Mouse (Mus musculus) C2C12 (cell line): ENCODE results near the gene Csf2rb2. TPM values are rescaled to one million over a fixed set of nuclear protein-coding genes. Genes with fewer than 3 reads are reported as not detected.

Source experiments
- H3K27me3 ChIP-seq: one replicate; pipeline ENCODE4 v1.6.1; 2011; ENCODE audit not compliant: control insufficient read depth, insufficient read depth, insufficient read length
- H3K36me3 ChIP-seq: one replicate; pipeline ENCODE4 v1.6.1; 2011; ENCODE audit not compliant: control insufficient read depth, insufficient read depth
- H3K4me3 ChIP-seq: one replicate; pipeline ENCODE4 v1.5.1; 2011; ENCODE audit warnings: mild to moderate bottlenecking, control low read depth; ENCODE audit not compliant: poor library complexity, insufficient read depth, severe bottlenecking
- H3K79me2 ChIP-seq: one replicate; pipeline ENCODE4 v1.6.1; 2011; ENCODE audit not compliant: control insufficient read depth, insufficient read depth
- H3K79me3 ChIP-seq: one replicate; pipeline ENCODE4 v1.6.1; 2011; ENCODE audit warnings: low read depth, control low read depth
- H3ac ChIP-seq: one replicate; pipeline ENCODE3; 2011; ENCODE audit warnings: low read depth; ENCODE audit not compliant: control insufficient read depth, insufficient read length
- CEBPB ChIP-seq: IDR thresholded peaks from one replicate; pipeline ENCODE4 v1.6.1; 2011; ENCODE audit warnings: low read depth, mild to moderate bottlenecking, control low read depth, moderate library complexity
- CTCF ChIP-seq: IDR thresholded peaks from one replicate; pipeline ENCODE4 v1.5.1; 2011; ENCODE audit not compliant: control insufficient read depth, insufficient read depth, insufficient read length
- FOSL1 ChIP-seq: IDR thresholded peaks from one replicate; pipeline ENCODE4 v1.8.0; 2011; ENCODE audit warnings: mild to moderate bottlenecking, low read length; ENCODE audit not compliant: poor library complexity, insufficient read depth, severe bottlenecking
- MAX ChIP-seq: IDR thresholded peaks from one replicate; pipeline ENCODE4 v1.6.1; 2011; ENCODE audit warnings: mild to moderate bottlenecking, control low read depth
- MYOD1 ChIP-seq: IDR thresholded peaks from one replicate; pipeline ENCODE4 v1.6.1; 2011; ENCODE audit warnings: low read depth; ENCODE audit not compliant: control insufficient read depth, insufficient read length
- MYOG ChIP-seq: IDR thresholded peaks from one replicate; pipeline ENCODE4 v1.6.1; 2011; ENCODE audit not compliant: control insufficient read depth, insufficient read length; ENCODE audit errors: extremely low read depth
- USF1 ChIP-seq: IDR thresholded peaks from one replicate; pipeline ENCODE4 v1.6.1; 2011; ENCODE audit warnings: low read depth, mild to moderate bottlenecking, control low read depth, moderate library complexity
- polyA plus RNA-seq: library from polyadenylated mRNA; unstranded; fragments of >200 nt; fragmentation: generic; extraction: Trizol; gene quantifications from one replicate; pipeline ENCODE4 v1.2.1, GENCODE M21; 2012; ENCODE audit warnings: missing spikeins

Gene Csf2rb2
- polyA plus RNA-seq, 1 experiment: 0.08 TPM

- no peaks in the 10 kb centered on the region for H3K79me2 ChIP-seq
- no peaks in the 10 kb centered on the region for H3K79me3 ChIP-seq
- H3K27me3 ChIP-seq: peaks cover 3% of the 10 kb centered on the region
- H3K4me3 ChIP-seq: no peak overlapping the region
- H3ac ChIP-seq: no peak overlapping the region
- no peaks in the 10 kb centered on the region for H3K36me3 ChIP-seq
- TF ChIP-seq FOSL1 (no peak), MYOD1 (no peak), MAX (no peak), MYOG (no peak), USF1 (no peak), CEBPB (no peak), CTCF (no peak)
Measured at GRCm38 (mm10) chr15:78287941-78288340, 17.6 kb downstream of the Csf2rb2 start.

DNA sequence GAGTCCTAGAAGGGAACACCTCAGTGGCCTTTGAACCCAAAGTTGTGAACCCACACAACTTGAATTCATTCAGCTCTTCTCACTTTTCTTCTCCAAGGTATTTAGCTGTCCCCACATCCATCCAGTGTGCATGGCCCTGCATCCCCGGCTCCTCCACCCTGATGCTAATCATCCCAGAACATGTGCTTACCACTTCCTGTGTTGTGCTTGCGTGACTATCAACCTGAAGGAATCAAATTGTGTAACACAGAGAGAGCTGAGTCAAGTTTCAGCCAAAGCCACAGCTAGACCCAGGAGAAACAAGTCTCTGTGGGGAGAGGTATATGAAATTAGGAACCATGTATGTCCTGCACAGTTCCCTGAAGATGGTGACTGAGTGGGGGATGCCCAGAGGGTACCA lies 27.2 kb downstream of the Csf2rb2 start:
- Histone ChIP-seq H3ac (no peak overlapping the region), H3K4me3 (no peak overlapping the region), H3K27me3 (no peaks in the 10 kb centered on the region), H3K36me3 (no peaks in the 10 kb centered on the region), H3K79me3 (no peaks in the 10 kb centered on the region), H3K79me2 (no peaks in the 10 kb centered on the region)
- TF ChIP-seq CEBPB (peak; percentile 67), MYOG (no peak), MAX (no peak), CTCF (no peak), USF1 (no peak), FOSL1 (no peak)

- no peak overlapping the region for H3K4me3 ChIP-seq
- no peaks in the 10 kb centered on the region for H3K79me3 ChIP-seq
- no peaks in the 10 kb centered on the region for H3K27me3 ChIP-seq
- H3K79me2 ChIP-seq: no peaks in the 10 kb centered on the region
- no peaks in the 10 kb centered on the region for H3K36me3 ChIP-seq
- TF ChIP-seq CEBPB (no peak), MAX (no peak), CTCF (no peak), FOSL1 (no peak), MYOG (no peak)
- no peak overlapping the region for H3ac ChIP-seq
Measured at GRCm38 (mm10) chr15:78271208-78271607, 34.3 kb downstream of the Csf2rb2 start.

GRCm38 (mm10) chr15:78267865-78268264 lies 37.7 kb downstream of the Csf2rb2 start:
- TF ChIP-seq CTCF: no peak
- peak; percentile 33 for TF ChIP-seq MYOD1
- TF ChIP-seq USF1: no peak
- no peak for TF ChIP-seq MYOG
- no peak for TF ChIP-seq FOSL1
- no peak for TF ChIP-seq CEBPB
- TF ChIP-seq MAX: no peak
- H3K27me3 ChIP-seq: no peaks in the 10 kb centered on the region
- no peak overlapping the region for H3ac ChIP-seq
- H3K4me3 ChIP-seq: no peak overlapping the region
- no peaks in the 10 kb centered on the region for H3K79me2 ChIP-seq
- no peaks in the 10 kb centered on the region for H3K36me3 ChIP-seq
- H3K79me3 ChIP-seq: no peaks in the 10 kb centered on the region

- Histone ChIP-seq H3K27me3 (no peaks in the 10 kb centered on the region), H3K79me3 (no peaks in the 10 kb centered on the region), H3ac (no peak overlapping the region), H3K79me2 (no peaks in the 10 kb centered on the region), H3K4me3 (no peak overlapping the region), H3K36me3 (no peaks in the 10 kb centered on the region)
- TF ChIP-seq MAX: no peak
- TF ChIP-seq FOSL1: no peak
- no peak for TF ChIP-seq USF1
- TF ChIP-seq MYOG: no peak
- no peak for TF ChIP-seq CEBPB
- no peak for TF ChIP-seq CTCF
- TF ChIP-seq MYOD1: no peak
Measured at GRCm38 (mm10) chr15:78267441-78267840, 38.1 kb downstream of the Csf2rb2 start.

GRCm38 (mm10) chr15:78263286-78263685 lies 42.2 kb downstream of the Csf2rb2 start:
- H3ac ChIP-seq: no peak overlapping the region
- TF ChIP-seq FOSL1 (no peak), CTCF (no peak)
- no peaks in the 10 kb centered on the region for H3K79me2 ChIP-seq
- no peaks in the 10 kb centered on the region for H3K27me3 ChIP-seq
- no peaks in the 10 kb centered on the region for H3K79me3 ChIP-seq
- H3K36me3 ChIP-seq: no peaks in the 10 kb centered on the region
- no peak overlapping the region for H3K4me3 ChIP-seq
